Mouse (Mus musculus) kidney, postnatal 36 days (tissue): ENCODE results near the gene Tpp1.

Source experiments
- DNase-seq, 2 experiments: peaks; one replicate each; pipeline ENCODE4 v3.0.0; 2021 to 2022; ENCODE audit warnings: mixed read lengths in 2 of 2

Gene Tpp1

GRCm38 (mm10) chr7:105726144-105726979 lies 25.7 kb downstream of the Tpp1 start:
- DNase-seq = peak; percentile 63 to 77

GRCm38 (mm10) chr7:105721916-105722315 lies 30.1 kb downstream of the Tpp1 start:
- DNase-seq = no peak

GRCm38 (mm10) chr7:105715366-105715765 lies 36.7 kb downstream of the Tpp1 start:
- no peak for DNase-seq

GRCm38 (mm10) chr7:105708733-105709132 lies 43.3 kb downstream of the Tpp1 start:
- no peak for DNase-seq

- DNase-seq = no peak
Observed at GRCm38 (mm10) chr7:105703816-105704215, 48.2 kb downstream of the Tpp1 start.

GRCm38 (mm10) chr7:105703184-105703583 lies 48.9 kb downstream of the Tpp1 start:
- DNase-seq = no peak
